Mouse (Mus musculus): Measurements from ENCODE around the gene Sema4f. TPM values are rescaled to one million over a fixed set of nuclear protein-coding genes. Genes with fewer than 3 reads are reported as not detected.

Gene Sema4f
- polyA plus RNA-seq, 1 experiment from 2014 or later, result 5.9 TPM

DNA sequence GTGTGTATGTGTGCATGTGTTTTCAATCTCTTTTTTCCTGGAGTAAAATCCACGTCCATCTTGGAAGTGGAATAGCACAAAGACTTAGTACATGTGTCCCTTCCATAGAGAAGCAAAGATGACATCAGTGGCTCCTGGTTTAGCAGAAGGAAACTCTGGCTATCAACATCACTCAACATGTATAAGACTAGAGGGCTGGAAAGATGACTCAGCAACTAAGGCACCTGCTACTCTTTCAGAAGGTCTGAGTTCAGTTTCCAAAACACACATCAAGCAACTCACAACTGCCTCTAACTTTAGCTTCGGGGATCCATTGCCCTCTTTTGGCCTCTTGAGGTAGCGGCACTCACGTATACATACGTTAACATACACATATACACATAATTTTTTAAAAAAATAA lies 28.3 kb downstream of the Sema4f start:
- H3K36me3 ChIP-seq (ENCODE audit: poor library complexity, severe bottlenecking), result no peaks in the 10 kb centered on the region
- H3K4me3 ChIP-seq, result no peak overlapping the region
- WGBS, result 88% methylated on average over 5 of the region's 5 CpGs
- ATAC-seq, result no peak
- H3K4me2 ChIP-seq, result no peak overlapping the region
- H3K9me3 ChIP-seq (replicated peaks), result no peaks in the 10 kb centered on the region
- H3K27me3 ChIP-seq, result no peaks in the 10 kb centered on the region
- H3K27ac ChIP-seq, result no peak overlapping the region
- H3K4me1 ChIP-seq, result no peaks in the 10 kb centered on the region
- H3K9ac ChIP-seq, result no peak overlapping the region

GRCm38 (mm10) chr6:82909136-82909855 lies 30.3 kb downstream of the Sema4f start:
- H3K27ac ChIP-seq, result no peak overlapping the region
- H3K9me3 ChIP-seq (replicated peaks), result no peaks in the 10 kb centered on the region
- no peak for ATAC-seq
- no peak overlapping the region for H3K4me3 ChIP-seq
- no peak overlapping the region for H3K9ac ChIP-seq
- no peaks in the 10 kb centered on the region for H3K4me1 ChIP-seq
- no peak overlapping the region for H3K4me2 ChIP-seq
- H3K36me3 ChIP-seq (ENCODE audit: poor library complexity, severe bottlenecking), result no peaks in the 10 kb centered on the region
- 71% methylated on average over 14 of the region's 14 CpGs for WGBS
- no peaks in the 10 kb centered on the region for H3K27me3 ChIP-seq

- H3K9ac ChIP-seq, result no peak overlapping the region
- H3K27me3 ChIP-seq, result no peaks in the 10 kb centered on the region
- no peak overlapping the region for H3K27ac ChIP-seq
- no peak for ATAC-seq
- H3K4me1 ChIP-seq, result no peaks in the 10 kb centered on the region
- no peaks in the 10 kb centered on the region for H3K9me3 ChIP-seq (replicated peaks)
- WGBS, result 84% methylated on average over 8 of the region's 8 CpGs
- H3K4me2 ChIP-seq, result no peak overlapping the region
- no peaks in the 10 kb centered on the region for H3K36me3 ChIP-seq (ENCODE audit: poor library complexity, severe bottlenecking)
- no peak overlapping the region for H3K4me3 ChIP-seq
Observed at GRCm38 (mm10) chr6:82908034-82908433, 31.5 kb downstream of the Sema4f start.

- no peak overlapping the region for H3K27ac ChIP-seq
- no peaks in the 10 kb centered on the region for H3K36me3 ChIP-seq (ENCODE audit: poor library complexity, severe bottlenecking)
- no peaks in the 10 kb centered on the region for H3K27me3 ChIP-seq
- 87% methylated on average over 3 of the region's 3 CpGs for WGBS
- ATAC-seq, result no peak
- no peaks in the 10 kb centered on the region for H3K4me1 ChIP-seq
- no peak overlapping the region for H3K4me3 ChIP-seq
- H3K9ac ChIP-seq, result no peak overlapping the region
- H3K4me2 ChIP-seq, result no peak overlapping the region
- no peaks in the 10 kb centered on the region for H3K9me3 ChIP-seq (replicated peaks)
Observed at GRCm38 (mm10) chr6:82906985-82907384, 32.6 kb downstream of the Sema4f start.

GRCm38 (mm10) chr6:82902559-82902958 lies 37.0 kb downstream of the Sema4f start:
- Histone ChIP-seq H3K4me2 (no peak overlapping the region), H3K9me3 (replicated peaks) (no peaks in the 10 kb centered on the region), H3K9ac (no peak overlapping the region), H3K36me3 (ENCODE audit: poor library complexity, severe bottlenecking) (no peaks in the 10 kb centered on the region), H3K4me1 (no peaks in the 10 kb centered on the region), H3K27ac (no peak overlapping the region), H3K27me3 (no peaks in the 10 kb centered on the region), H3K4me3 (no peak overlapping the region)
- 85% methylated on average over 8 of the region's 8 CpGs for WGBS
- ATAC-seq, result no peak

GRCm38 (mm10) chr6:82898745-82899144 lies 40.8 kb downstream of the Sema4f start:
- Histone ChIP-seq H3K4me3 (no peak overlapping the region), H3K27ac (no peak overlapping the region), H3K27me3 (no peaks in the 10 kb centered on the region), H3K4me2 (no peak overlapping the region), H3K4me1 (no peaks in the 10 kb centered on the region), H3K9ac (no peak overlapping the region), H3K36me3 (ENCODE audit: poor library complexity, severe bottlenecking) (no peaks in the 10 kb centered on the region), H3K9me3 (replicated peaks) (no peaks in the 10 kb centered on the region)
- no peak for ATAC-seq
- 62% methylated on average over 4 of the region's 4 CpGs for WGBS

- H3K27me3 ChIP-seq, result no peaks in the 10 kb centered on the region
- no peaks in the 10 kb centered on the region for H3K36me3 ChIP-seq (ENCODE audit: poor library complexity, severe bottlenecking)
- no peak overlapping the region for H3K4me3 ChIP-seq
- H3K27ac ChIP-seq, result no peak overlapping the region
- no peaks in the 10 kb centered on the region for H3K4me1 ChIP-seq
- ATAC-seq, result no peak
- H3K9ac ChIP-seq, result no peak overlapping the region
- WGBS, result 91% methylated on average over 4 of the region's 4 CpGs
- no peaks in the 10 kb centered on the region for H3K9me3 ChIP-seq (replicated peaks)
- H3K4me2 ChIP-seq, result no peak overlapping the region
Observed at GRCm38 (mm10) chr6:82898227-82898626, 41.3 kb downstream of the Sema4f start.

DNA sequence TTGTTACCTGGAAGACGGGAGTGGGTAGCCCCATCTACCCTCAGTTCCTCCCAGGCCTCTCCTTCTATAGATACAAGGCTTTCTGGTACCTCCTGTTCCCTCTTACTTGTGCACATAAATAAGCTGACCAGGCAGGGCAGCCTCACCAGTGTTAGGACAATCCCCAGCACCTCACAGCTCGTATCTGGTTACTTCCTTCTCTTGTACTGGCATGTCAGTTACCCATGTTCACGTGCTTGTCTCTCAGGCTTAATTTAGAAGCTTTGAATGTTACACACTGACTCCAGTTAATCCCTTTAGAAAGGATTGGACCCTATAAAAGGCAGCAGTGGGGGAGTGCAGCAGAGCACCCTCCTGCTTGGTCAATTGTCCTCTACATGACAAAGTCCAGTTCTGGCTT lies 42.3 kb downstream of the Sema4f start:
- no peak overlapping the region for H3K27ac ChIP-seq
- ATAC-seq, result no peak
- WGBS, result 28% methylated on average over 3 of the region's 3 CpGs
- no peak overlapping the region for H3K4me2 ChIP-seq
- no peak overlapping the region for H3K9ac ChIP-seq
- no peaks in the 10 kb centered on the region for H3K36me3 ChIP-seq (ENCODE audit: poor library complexity, severe bottlenecking)
- H3K9me3 ChIP-seq (replicated peaks), result no peaks in the 10 kb centered on the region
- H3K4me3 ChIP-seq, result no peak overlapping the region
- H3K27me3 ChIP-seq, result no peaks in the 10 kb centered on the region
- no peaks in the 10 kb centered on the region for H3K4me1 ChIP-seq

DNA sequence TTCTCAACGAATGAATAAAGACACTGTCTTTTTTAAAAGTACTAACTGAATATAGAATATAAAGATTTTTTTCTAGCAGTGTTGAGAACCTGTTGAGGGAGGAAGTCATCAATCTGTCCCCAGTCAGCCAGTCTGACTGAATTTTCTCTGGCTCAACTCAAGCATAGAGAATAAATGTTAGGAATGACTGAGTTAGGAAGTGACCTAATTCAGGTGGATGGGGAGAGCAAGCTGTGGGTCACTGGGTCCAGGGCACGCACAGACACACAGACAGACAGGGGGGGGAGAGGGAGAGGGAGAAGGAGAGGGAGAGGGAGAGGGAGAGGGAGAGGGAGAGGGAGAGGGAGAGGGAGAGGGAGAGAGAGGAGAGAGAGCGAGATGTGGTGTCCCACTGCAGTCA lies 46.2 kb downstream of the Sema4f start:
- Histone ChIP-seq H3K4me3 (no peak overlapping the region), H3K27me3 (no peaks in the 10 kb centered on the region), H3K9ac (no peak overlapping the region), H3K4me2 (no peak overlapping the region), H3K4me1 (no peaks in the 10 kb centered on the region), H3K36me3 (ENCODE audit: poor library complexity, severe bottlenecking) (no peaks in the 10 kb centered on the region), H3K27ac (no peak overlapping the region), H3K9me3 (replicated peaks) (no peaks in the 10 kb centered on the region)
- WGBS, result 69% methylated on average over 3 of the region's 3 CpGs
- no peak for ATAC-seq

GRCm38 (mm10) chr6:82892540-82892939 lies 47.0 kb downstream of the Sema4f start:
- Histone ChIP-seq H3K36me3 (ENCODE audit: poor library complexity, severe bottlenecking) (no peaks in the 10 kb centered on the region), H3K9ac (no peak overlapping the region), H3K27ac (no peak overlapping the region), H3K9me3 (replicated peaks) (no peaks in the 10 kb centered on the region), H3K4me1 (no peaks in the 10 kb centered on the region), H3K4me3 (no peak overlapping the region), H3K4me2 (no peak overlapping the region), H3K27me3 (no peaks in the 10 kb centered on the region)
- 91% methylated on average over 2 of the region's 2 CpGs for WGBS
- ATAC-seq, result no peak

DNA sequence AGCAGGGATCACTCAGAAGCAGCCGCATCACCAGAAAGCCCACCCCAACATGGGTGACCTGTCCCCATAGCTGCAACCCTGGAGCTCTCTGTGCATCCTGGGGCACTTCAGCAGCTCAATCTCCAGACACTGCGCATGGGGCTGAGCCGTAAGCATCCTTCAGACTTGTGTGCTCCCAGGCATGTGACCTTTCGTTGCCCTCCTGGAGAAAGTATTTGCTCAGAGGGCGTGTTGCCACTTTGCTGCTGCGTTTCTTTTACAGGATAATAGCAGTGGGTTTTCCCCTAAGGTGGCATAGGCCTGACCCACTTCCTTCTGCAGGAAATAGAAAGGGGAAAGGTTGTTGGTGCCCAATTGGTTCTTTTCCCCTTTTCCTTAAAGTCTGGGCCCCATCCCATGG lies 48.1 kb downstream of the Sema4f start:
- whole genome bisulfite sequencing, result 73% methylated on average over 6 of the region's 6 CpGs

GRCm38 (mm10) chr6:82886330-82886729 lies 53.2 kb downstream of the Sema4f start:
- Histone ChIP-seq H3K9ac (no peak overlapping the region), H3K36me3 (ENCODE audit: poor library complexity, severe bottlenecking) (no peaks in the 10 kb centered on the region), H3K4me3 (no peak overlapping the region), H3K27me3 (no peaks in the 10 kb centered on the region), H3K9me3 (replicated peaks) (no peaks in the 10 kb centered on the region), H3K4me1 (no peaks in the 10 kb centered on the region), H3K27ac (no peak overlapping the region), H3K4me2 (no peak overlapping the region)
- WGBS, result 87% methylated on average over 4 of the region's 4 CpGs
- no peak for ATAC-seq

More for the DNA sequence above, 48.1 kb downstream of the Sema4f start:
- Histone ChIP-seq H3K27ac (no peak overlapping the region), H3K9ac (no peak overlapping the region), H3K9me3 (replicated peaks) (no peaks in the 10 kb centered on the region), H3K27me3 (no peaks in the 10 kb centered on the region), H3K4me1 (no peaks in the 10 kb centered on the region), H3K36me3 (ENCODE audit: poor library complexity, severe bottlenecking) (no peaks in the 10 kb centered on the region), H3K4me3 (no peak overlapping the region), H3K4me2 (no peak overlapping the region)
- ATAC-seq, result no peak

GRCm38 (mm10) chr6:82885909-82886308 lies 53.7 kb downstream of the Sema4f start:
- Histone ChIP-seq H3K27me3 (no peaks in the 10 kb centered on the region), H3K4me2 (no peak overlapping the region), H3K36me3 (ENCODE audit: poor library complexity, severe bottlenecking) (no peaks in the 10 kb centered on the region), H3K9me3 (replicated peaks) (no peaks in the 10 kb centered on the region), H3K4me3 (no peak overlapping the region), H3K9ac (no peak overlapping the region), H3K4me1 (no peaks in the 10 kb centered on the region), H3K27ac (no peak overlapping the region)
- ATAC-seq, result no peak
- 92% methylated on average over 4 of the region's 4 CpGs for WGBS

All from forebrain, embryonic 13.5 days (tissue).